Mouse (Mus musculus) megakaryocyte, embryonic 14.5 days (primary cell): ENCODE data around the gene Map2k5.

Source experiments
- FLI1 ChIP-seq: IDR thresholded peaks from 2 replicates; pipeline ENCODE4 v1.6.1; 2012; ENCODE audit warnings: low read length, inconsistent platforms, mixed read lengths
- GATA1 ChIP-seq: IDR thresholded peaks from 3 replicates; pipeline ENCODE4 v1.6.1; 2012; ENCODE audit warnings: mixed read lengths, low read length, inconsistent platforms, borderline replicate concordance

DNA sequence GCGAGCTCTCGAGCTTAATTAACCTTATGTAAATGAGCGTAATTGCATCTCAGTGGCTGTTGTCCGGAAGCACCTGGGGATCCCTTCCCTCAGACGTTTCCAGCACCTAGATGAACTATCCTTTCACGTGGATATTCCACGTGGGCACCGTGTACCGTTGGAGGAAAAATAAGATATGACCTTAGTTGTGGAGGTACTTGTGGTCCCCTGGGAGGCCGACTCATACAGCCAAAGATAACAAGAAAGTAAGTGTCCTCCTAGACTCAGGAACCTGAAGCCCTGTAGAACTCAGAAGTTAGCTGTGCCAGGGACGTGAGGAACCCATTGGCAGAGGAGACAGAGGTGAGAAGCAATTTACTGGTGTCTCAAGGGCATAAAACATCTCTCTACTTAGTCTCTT, 242.3 kb downstream of the Map2k5 start:
- no peak for TF ChIP-seq GATA1
- TF ChIP-seq FLI1 = no peak
